Mouse (Mus musculus) myocyte (in vitro differentiated cells): ENCODE measurements around the gene Dhrs11. TPM values are rescaled to one million over a fixed set of nuclear protein-coding genes. Genes with fewer than 3 reads are reported as not detected.

Source experiments
- polyA plus RNA-seq: library from polyadenylated mRNA; unstranded; fragments of >200 nt; fragmentation: generic; extraction: Trizol; gene quantifications from one replicate; pipeline ENCODE4 v1.2.1, GENCODE M21; 2012; ENCODE audit warnings: missing spikeins

The Dhrs11 gene
- polyA plus RNA-seq, 1 experiment = 13.8 TPM

Other genes starting within 250 kb of the Dhrs11 start
- 11.4 TPM for gene Mrm1, start 9.5 kb downstream of the Dhrs11 start, polyA plus RNA-seq
- 24.8 TPM for gene Ggnbp2, start 41.8 kb upstream of the Dhrs11 start, polyA plus RNA-seq
- 4.8 TPM for gene Myo19, start 51.2 kb upstream of the Dhrs11 start, polyA plus RNA-seq
- gene Pigw, start 51.3 kb upstream of the Dhrs11 start, polyA plus RNA-seq = 4.5 TPM
- gene Znhit3, start 87.4 kb upstream of the Dhrs11 start, polyA plus RNA-seq = 18.5 TPM
- not detected for gene Car4, start 128.8 kb upstream of the Dhrs11 start, polyA plus RNA-seq